Mouse (Mus musculus): ENCODE data around the gene Sema3d. TPM values are rescaled to one million over a fixed set of nuclear protein-coding genes. Genes with fewer than 3 reads are reported as not detected.
A peak's percentile ranks its signal among the peaks of the same experiment; 100 is the strongest.

The Sema3d gene
- polyA plus RNA-seq (2012; rRNA removed), result 1.9 and 2.2 TPM in 2 replicates

- Histone ChIP-seq H3K4me3 (ENCODE audit: extremely low read depth, insufficient read depth, insufficient read length) (peak within 1 kb of the TSS; percentile 37; the same call in 1 of the 2 replicates), H3K27ac (ENCODE audit: insufficient read depth, low read length) (peak within 1 kb of the TSS; percentile 45; the same call in 1 of the 2 replicates), H3K4me1 (ENCODE audit: control insufficient read depth, insufficient read depth, insufficient read length) (no peaks in the 10 kb centered on the region), H3K27me3 (ENCODE audit: control insufficient read depth, insufficient read depth, low read length) (peaks cover 2% of the 10 kb centered on the region; the same call in 1 of the 2 replicates), H3K36me3 (ENCODE audit: control insufficient read depth, insufficient read depth, low read length) (no peaks in the 10 kb centered on the region)
- WGBS, result 2% methylated on average over 49 of the region's 49 CpGs
- no peak for DNase-seq (ENCODE audit: low read depth in 1 of 2, low spot score in 2 of 2)
- TF ChIP-seq POLR2A (IDR thresholded peaks at IDR 0.05; ENCODE audit: low read depth, low read length) (no peak), CTCF (IDR thresholded peaks at IDR 0.05; ENCODE audit: extremely low read depth, insufficient read depth, insufficient read length, insufficient replicate concordance) (0 out of 2 replicates have a peak, but pooled peaks have one; percentile 9)
Measured at GRCm38 (mm10) chr5:12383133-12383959, at the start of gene Sema3d. TSS of gene Sema3d (plus strand) at chr5:12383385.

- H3K36me3 ChIP-seq (ENCODE audit: control insufficient read depth, insufficient read depth, low read length), result no peaks in the 10 kb centered on the region
- no peaks in the 10 kb centered on the region for H3K4me1 ChIP-seq (ENCODE audit: control insufficient read depth, insufficient read depth, insufficient read length)
- H3K27me3 ChIP-seq (ENCODE audit: control insufficient read depth, insufficient read depth, low read length), result no peaks in the 10 kb centered on the region
- no peak overlapping the region for H3K27ac ChIP-seq (ENCODE audit: insufficient read depth, low read length)
- TF ChIP-seq POLR2A (IDR thresholded peaks at IDR 0.05; ENCODE audit: low read depth, low read length) (no peak), CTCF (IDR thresholded peaks at IDR 0.05; ENCODE audit: extremely low read depth, insufficient read depth, insufficient read length, insufficient replicate concordance) (no peak)
- no peak overlapping the region for H3K4me3 ChIP-seq (ENCODE audit: extremely low read depth, insufficient read depth, insufficient read length)
- no peak for DNase-seq (ENCODE audit: low read depth in 1 of 2, low spot score in 2 of 2)
- 70% methylated on average over 1 of the region's 1 CpGs for WGBS
Measured at GRCm38 (mm10) chr5:12377261-12377660, 5.9 kb upstream of the Sema3d start.

- peaks cover 2% of the 10 kb centered on the region; the same call in 1 of the 2 replicates for H3K27me3 ChIP-seq (ENCODE audit: control insufficient read depth, insufficient read depth, low read length)
- TF ChIP-seq POLR2A (IDR thresholded peaks at IDR 0.05; ENCODE audit: low read depth, low read length), result no peak
- no peak for TF ChIP-seq CTCF (IDR thresholded peaks at IDR 0.05; ENCODE audit: extremely low read depth, insufficient read depth, insufficient read length, insufficient replicate concordance)
- 49% methylated on average over 5 of the region's 5 CpGs for WGBS
- no peak overlapping the region for H3K27ac ChIP-seq (ENCODE audit: insufficient read depth, low read length)
- no peak for DNase-seq (ENCODE audit: low read depth in 1 of 2, low spot score in 2 of 2)
- no peaks in the 10 kb centered on the region for H3K4me1 ChIP-seq (ENCODE audit: control insufficient read depth, insufficient read depth, insufficient read length)
- no peak overlapping the region for H3K4me3 ChIP-seq (ENCODE audit: extremely low read depth, insufficient read depth, insufficient read length)
- H3K36me3 ChIP-seq (ENCODE audit: control insufficient read depth, insufficient read depth, low read length), result no peaks in the 10 kb centered on the region
Measured at GRCm38 (mm10) chr5:12378900-12379299, 4.3 kb upstream of the Sema3d start.

GRCm38 (mm10) chr5:12382010-12382409 lies 1.2 kb upstream of the Sema3d start:
- 45% methylated on average over 5 of the region's 5 CpGs for WGBS
- no peaks in the 10 kb centered on the region for H3K4me1 ChIP-seq (ENCODE audit: control insufficient read depth, insufficient read depth, insufficient read length)
- H3K4me3 ChIP-seq (ENCODE audit: extremely low read depth, insufficient read depth, insufficient read length), result no peak overlapping the region
- H3K27me3 ChIP-seq (ENCODE audit: control insufficient read depth, insufficient read depth, low read length), result peaks cover 2% of the 10 kb centered on the region; the same call in 1 of the 2 replicates
- no peak overlapping the region for H3K27ac ChIP-seq (ENCODE audit: insufficient read depth, low read length)
- no peak for DNase-seq (ENCODE audit: low read depth in 1 of 2, low spot score in 2 of 2)
- TF ChIP-seq CTCF (IDR thresholded peaks at IDR 0.05; ENCODE audit: extremely low read depth, insufficient read depth, insufficient read length, insufficient replicate concordance), result no peak
- TF ChIP-seq POLR2A (IDR thresholded peaks at IDR 0.05; ENCODE audit: low read depth, low read length), result no peak
- H3K36me3 ChIP-seq (ENCODE audit: control insufficient read depth, insufficient read depth, low read length), result no peaks in the 10 kb centered on the region

GRCm38 (mm10) chr5:12383960-12384285 lies 738 bp downstream of the Sema3d start:
- DNase-seq (ENCODE audit: low read depth in 1 of 2, low spot score in 2 of 2), result no peak
- Histone ChIP-seq H3K36me3 (ENCODE audit: control insufficient read depth, insufficient read depth, low read length) (no peaks in the 10 kb centered on the region), H3K27me3 (ENCODE audit: control insufficient read depth, insufficient read depth, low read length) (peaks cover 2% of the 10 kb centered on the region; the same call in 1 of the 2 replicates), H3K27ac (ENCODE audit: insufficient read depth, low read length) (peak overlapping the region; percentile 45; the same call in 1 of the 2 replicates), H3K4me3 (ENCODE audit: extremely low read depth, insufficient read depth, insufficient read length) (peak overlapping the region; percentile 31; the same call in 1 of the 2 replicates), H3K4me1 (ENCODE audit: control insufficient read depth, insufficient read depth, insufficient read length) (no peaks in the 10 kb centered on the region)
- 2% methylated on average over 10 of the region's 10 CpGs for WGBS
- TF ChIP-seq CTCF (IDR thresholded peaks at IDR 0.05; ENCODE audit: extremely low read depth, insufficient read depth, insufficient read length, insufficient replicate concordance), result no peak

GRCm38 (mm10) chr5:12392667-12393066 lies 9.5 kb downstream of the Sema3d start:
- WGBS, result 86% methylated on average over 5 of the region's 5 CpGs
- Histone ChIP-seq H3K36me3 (ENCODE audit: control insufficient read depth, insufficient read depth, low read length) (no peaks in the 10 kb centered on the region), H3K27me3 (ENCODE audit: control insufficient read depth, insufficient read depth, low read length) (no peaks in the 10 kb centered on the region), H3K27ac (ENCODE audit: insufficient read depth, low read length) (no peak overlapping the region), H3K4me3 (ENCODE audit: extremely low read depth, insufficient read depth, insufficient read length) (no peak overlapping the region), H3K4me1 (ENCODE audit: control insufficient read depth, insufficient read depth, insufficient read length) (no peaks in the 10 kb centered on the region)
- TF ChIP-seq CTCF (IDR thresholded peaks at IDR 0.05; ENCODE audit: extremely low read depth, insufficient read depth, insufficient read length, insufficient replicate concordance) (no peak), POLR2A (IDR thresholded peaks at IDR 0.05; ENCODE audit: low read depth, low read length) (no peak)
- no peak for DNase-seq (ENCODE audit: low read depth in 1 of 2, low spot score in 2 of 2)

- no peak for TF ChIP-seq POLR2A (IDR thresholded peaks at IDR 0.05; ENCODE audit: low read depth, low read length)
- TF ChIP-seq CTCF (IDR thresholded peaks at IDR 0.05; ENCODE audit: extremely low read depth, insufficient read depth, insufficient read length, insufficient replicate concordance), result no peak
- WGBS, result 84% methylated on average over 2 of the region's 2 CpGs
- Histone ChIP-seq H3K36me3 (ENCODE audit: control insufficient read depth, insufficient read depth, low read length) (no peaks in the 10 kb centered on the region), H3K4me3 (ENCODE audit: extremely low read depth, insufficient read depth, insufficient read length) (no peak overlapping the region), H3K4me1 (ENCODE audit: control insufficient read depth, insufficient read depth, insufficient read length) (no peaks in the 10 kb centered on the region), H3K27ac (ENCODE audit: insufficient read depth, low read length) (no peak overlapping the region), H3K27me3 (ENCODE audit: control insufficient read depth, insufficient read depth, low read length) (no peaks in the 10 kb centered on the region)
- no peak for DNase-seq (ENCODE audit: low read depth in 1 of 2, low spot score in 2 of 2)
Measured at GRCm38 (mm10) chr5:12399271-12399670, 16.1 kb downstream of the Sema3d start.
